Mouse (Mus musculus): ENCODE data around the gene Lef1. TPM values are rescaled to one million over a fixed set of nuclear protein-coding genes. Genes with fewer than 3 reads are reported as not detected.

Lef1 gene
- total RNA-seq, 1 experiment from 2014 or later = not detected

DNA sequence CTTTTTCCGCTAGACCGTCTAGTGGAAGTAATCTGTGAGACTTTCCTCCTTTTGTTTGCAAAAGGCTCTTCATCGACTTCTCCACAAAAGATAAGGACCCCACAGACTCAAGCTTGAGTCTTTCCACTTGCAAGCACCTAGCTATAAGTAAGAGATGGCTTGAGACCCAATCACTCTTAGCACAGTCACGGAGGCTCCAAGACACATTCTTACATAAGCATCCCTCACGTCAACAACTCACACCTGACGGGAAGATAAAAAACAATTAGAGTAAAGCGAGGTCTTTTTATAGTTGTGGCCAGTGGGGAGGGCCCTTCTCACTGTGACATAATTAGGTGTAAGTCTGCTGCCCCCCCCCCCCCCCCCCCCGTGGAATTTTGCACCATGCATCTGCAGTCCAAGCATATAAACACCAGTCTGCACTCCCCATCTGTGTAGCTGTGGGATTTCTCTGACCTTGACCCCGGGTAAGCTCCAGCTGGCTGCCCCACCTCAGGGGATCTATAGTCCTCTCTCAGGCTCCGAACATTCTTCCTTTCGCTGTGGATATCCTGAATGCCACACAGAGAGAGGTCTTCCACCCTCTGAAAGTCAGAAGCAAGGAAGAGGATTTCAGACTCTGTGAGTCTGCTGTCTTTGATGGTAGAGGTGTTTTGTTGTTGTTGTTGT lies 61.2 kb downstream of the Lef1 start:
- no peak for ATAC-seq (replicated peaks; ENCODE audit: low read depth, poor library complexity, severe bottlenecking)

DNA sequence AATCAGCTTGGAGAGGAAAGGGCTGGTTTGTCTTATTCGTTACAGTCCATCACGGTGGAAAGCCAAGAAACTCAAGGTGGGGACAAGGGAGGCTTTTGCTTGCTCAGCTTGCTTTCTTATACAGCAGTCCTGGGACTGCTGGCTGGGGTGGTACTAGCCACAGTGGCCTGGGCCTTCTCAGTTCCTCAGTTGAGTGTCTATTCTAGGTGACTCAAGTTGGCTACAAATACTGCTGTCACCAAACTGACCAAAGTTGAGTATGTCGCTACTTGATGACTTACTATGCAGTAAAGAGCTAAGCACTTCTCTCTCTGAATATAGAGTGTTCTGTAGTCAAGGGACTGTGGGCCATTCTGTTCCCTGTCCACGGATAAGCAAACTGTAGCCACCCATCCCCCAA lies 62.0 kb downstream of the Lef1 start:
- no peak for ATAC-seq (replicated peaks; ENCODE audit: low read depth, poor library complexity, severe bottlenecking)

DNA sequence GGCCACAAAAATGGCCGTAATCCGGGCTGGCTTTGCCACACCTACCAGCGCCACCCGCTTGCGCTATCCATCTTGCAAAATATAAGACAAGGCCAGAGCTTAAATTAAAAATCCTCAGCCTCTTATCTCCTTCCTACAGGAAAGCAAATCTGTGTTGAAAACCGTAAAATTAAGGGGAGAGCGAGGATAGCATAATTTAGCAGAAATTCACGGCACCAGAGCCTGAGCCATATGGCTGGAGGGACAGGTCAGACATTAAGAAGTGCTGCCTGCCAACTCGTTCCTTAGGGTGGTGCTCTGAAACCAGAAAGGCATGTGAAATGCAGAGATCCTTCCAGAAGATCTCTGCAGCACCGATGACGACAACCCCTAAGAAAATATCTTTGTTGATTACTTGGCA lies 70.7 kb downstream of the Lef1 start:
- no peak for ATAC-seq (replicated peaks; ENCODE audit: low read depth, poor library complexity, severe bottlenecking)

DNA sequence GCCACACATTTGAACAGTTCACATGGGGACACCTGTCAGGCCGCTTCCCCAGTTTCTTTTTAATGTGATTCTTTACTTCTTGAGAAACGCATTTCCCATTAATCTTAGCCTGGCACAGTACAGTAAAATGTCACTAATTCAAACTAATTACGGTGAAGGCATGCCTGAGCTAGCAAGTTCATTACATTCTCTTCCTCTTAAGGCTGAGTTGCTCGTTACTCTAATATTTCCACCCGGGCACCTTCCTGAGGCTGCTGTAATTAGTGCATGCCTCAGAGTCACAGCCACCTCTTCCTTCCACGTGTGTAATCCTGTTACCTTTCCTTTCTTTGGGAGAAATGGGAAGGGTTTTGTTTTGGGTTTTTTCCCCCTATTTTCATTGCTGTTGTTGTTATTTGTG lies 71.9 kb downstream of the Lef1 start:
- no peak for ATAC-seq (replicated peaks; ENCODE audit: low read depth, poor library complexity, severe bottlenecking)

DNA sequence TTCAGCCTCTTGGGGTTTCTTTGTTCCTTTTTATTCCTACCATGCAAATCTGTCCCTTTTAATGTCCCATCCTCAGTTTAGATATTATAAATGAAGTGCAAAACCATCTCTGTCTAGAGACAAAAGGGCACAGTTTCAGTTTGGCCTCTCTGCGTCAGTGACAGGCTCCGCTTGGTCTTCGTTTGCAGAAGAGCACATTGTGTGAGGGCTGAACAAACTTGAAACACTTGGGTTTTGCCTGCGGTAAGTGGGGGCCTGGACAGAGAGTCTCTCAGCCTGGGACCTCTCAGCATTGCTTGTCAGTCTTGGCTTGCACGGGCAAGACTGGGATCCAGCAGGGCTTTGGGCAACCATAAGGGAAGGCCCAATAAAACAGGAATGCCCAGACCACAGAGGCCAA lies 75.9 kb downstream of the Lef1 start:
- no peak for ATAC-seq (replicated peaks; ENCODE audit: low read depth, poor library complexity, severe bottlenecking)

DNA sequence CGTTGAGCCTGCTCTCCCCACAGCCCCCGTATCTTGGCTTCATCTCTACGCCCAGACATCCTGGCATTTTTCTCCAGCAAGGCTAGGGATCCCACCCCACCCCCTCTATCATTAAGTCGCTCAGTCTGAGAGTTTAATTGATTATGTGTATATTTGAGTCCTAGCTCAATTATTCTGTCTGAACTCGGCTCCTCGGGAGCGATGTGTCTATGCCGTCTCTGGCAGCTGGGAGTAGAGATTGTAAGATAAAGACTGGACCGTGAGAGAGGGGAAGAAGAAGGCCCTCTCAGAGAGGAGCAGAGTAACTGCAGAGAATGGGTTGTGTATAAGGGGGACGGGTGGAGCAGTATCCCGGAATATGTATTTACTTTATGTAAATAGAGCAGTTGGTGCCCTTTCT lies 80.0 kb downstream of the Lef1 start:
- ATAC-seq (replicated peaks; ENCODE audit: low read depth, poor library complexity, severe bottlenecking) = no peak

DNA sequence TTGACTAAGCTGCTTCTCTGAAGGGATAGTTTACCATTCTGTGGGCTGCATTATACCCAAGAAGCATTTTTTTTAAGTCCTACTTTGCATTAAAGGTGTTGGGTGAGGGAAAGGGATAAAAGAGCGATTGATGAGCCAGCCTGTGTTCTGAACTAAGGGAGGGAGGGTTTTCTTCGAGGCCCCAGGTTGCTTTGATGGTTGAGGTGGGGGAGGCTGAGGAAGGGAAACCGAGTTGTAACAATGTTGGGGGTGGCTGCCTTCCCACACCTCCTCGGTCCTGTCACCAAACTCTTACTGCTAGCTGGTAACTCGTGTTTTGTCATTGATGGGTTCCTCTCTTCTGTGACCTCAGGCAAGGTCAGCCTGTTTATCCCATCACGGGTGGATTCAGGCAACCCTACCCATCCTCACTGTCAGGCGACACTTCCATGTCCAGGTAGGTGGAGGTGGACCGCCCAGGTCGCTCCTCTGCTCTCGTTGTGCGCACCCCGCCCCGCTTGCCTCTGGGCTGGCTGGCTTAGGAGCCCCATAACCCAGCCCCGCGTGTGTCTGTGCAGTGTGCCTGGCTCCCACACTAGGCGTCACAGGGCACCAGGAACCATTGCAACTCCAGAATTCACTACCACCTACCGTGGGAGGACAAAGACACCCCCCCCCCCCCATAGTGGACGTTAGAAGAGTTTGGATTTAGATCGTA lies 80.5 kb downstream of the Lef1 start:
- no peak for ATAC-seq (replicated peaks; ENCODE audit: low read depth, poor library complexity, severe bottlenecking)

DNA sequence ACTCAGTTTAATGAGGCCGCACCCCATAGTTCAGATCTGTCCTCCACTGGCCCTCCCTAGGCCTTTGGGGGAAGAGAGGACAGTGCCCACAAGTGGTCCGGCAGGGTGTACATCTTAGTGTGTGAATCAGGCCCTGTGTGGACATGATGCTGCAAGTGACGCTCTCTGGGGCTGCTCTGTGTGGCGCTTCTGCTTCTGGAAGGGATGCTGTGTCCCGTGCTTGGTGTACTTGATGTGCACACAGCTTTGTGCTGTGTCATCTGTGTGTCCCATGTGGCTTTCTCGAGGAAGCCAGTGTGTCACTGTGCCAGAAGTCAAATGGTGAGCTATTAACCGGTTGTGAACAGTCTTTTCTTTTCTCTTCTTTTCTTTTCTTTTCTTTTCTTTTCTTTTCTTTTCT lies 81.2 kb downstream of the Lef1 start:
- no peak for ATAC-seq (replicated peaks; ENCODE audit: low read depth, poor library complexity, severe bottlenecking)

DNA sequence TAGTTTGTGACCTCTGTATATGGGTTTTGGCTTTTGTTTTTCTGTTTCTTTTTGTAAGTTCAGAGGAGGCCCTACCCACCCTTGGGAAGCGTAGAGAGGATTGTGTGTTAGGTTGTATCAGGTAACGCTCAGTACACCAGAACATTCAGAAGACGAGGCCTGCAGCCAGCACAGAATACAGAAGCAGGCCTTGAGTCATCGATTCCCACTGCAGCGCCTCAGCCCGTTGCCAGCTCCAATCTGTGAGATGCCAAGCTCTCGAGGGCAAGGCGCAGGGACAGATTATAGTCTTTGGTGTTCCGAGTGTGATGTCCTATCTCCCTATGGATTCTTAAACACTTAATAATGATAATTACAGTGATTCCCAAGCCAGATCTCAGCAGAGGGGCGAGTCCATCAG lies 85.8 kb downstream of the Lef1 start:
- no peak for ATAC-seq (replicated peaks; ENCODE audit: low read depth, poor library complexity, severe bottlenecking)

DNA sequence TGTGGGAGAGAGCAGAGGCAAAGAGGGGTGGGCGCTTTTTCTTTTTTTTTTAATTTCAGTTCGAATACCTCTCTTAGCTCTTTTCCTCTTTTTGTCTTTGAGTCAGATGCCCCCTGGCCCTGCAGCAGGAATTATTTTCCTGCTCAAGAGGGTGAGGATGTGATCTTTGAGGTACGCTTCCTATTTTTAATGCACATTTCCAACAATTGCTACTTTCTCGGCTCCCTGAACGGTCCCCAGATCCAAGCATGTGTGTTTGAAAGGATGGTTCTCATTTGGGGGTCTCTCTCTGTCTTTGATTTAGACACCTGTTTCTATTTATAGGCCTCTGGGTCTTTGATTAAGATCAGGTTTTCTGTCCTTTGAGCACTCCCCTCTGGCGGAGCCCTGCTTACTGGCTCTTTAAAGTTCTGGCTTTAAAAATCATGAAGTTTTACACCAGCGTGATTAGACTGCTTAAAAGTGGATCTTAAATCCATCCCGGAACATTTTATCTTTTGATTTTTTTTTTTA lies 86.3 kb downstream of the Lef1 start:
- ATAC-seq (replicated peaks; ENCODE audit: low read depth, poor library complexity, severe bottlenecking) = no peak

DNA sequence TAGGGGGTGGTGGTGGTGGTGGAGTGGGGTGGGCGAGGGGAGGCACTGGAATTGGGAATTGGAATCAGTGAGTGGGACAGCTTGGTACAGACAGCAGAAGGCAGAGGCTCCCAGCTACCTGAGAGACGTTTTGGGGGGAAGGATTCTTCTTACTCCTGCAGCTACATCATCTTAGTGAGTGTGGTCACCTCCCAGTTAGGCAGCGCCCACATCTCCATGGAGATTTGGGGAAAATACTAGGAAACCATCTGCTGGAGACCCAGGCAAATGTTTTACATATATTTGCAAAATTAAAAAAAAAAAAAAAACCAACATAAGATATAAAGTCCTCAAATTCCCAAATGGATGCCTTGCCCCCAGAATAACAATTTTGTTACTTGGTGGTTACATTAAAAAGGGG lies 88.7 kb downstream of the Lef1 start:
- no peak for ATAC-seq (replicated peaks; ENCODE audit: low read depth, poor library complexity, severe bottlenecking)

DNA sequence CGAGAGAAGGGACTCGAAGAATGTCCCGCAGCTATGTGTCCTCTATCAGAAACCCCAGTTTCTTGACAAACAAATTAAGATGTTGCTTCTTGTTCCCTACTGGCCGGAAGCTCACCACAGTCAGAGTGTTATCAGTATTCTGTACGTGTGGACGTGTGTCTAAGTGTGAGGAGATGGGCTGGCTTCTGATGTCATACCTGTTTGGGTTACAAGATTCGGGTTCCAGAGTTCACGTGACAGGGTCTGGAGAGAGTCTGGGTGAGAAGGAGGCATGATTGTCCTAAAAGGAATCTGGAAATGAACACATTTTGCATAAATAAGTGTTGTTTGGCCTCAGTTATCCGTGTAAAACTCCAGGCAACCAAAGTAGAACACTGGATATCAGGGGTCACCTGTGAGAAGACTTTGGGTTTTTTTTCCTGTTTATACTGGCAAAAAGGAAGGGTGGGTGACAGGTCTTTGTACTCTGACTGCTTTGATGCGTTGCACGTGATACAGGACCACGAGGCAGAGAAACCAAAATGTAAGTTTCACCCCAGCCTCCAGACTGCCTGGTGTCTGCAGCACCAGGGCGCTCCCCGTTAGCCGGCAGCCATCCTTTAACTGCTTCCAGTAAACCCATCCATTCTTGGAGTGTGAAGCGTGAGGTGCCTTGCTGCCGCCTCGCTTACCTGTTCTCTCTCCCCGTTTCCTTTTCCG lies 89.5 kb downstream of the Lef1 start:
- ATAC-seq (replicated peaks; ENCODE audit: low read depth, poor library complexity, severe bottlenecking) = no peak

DNA sequence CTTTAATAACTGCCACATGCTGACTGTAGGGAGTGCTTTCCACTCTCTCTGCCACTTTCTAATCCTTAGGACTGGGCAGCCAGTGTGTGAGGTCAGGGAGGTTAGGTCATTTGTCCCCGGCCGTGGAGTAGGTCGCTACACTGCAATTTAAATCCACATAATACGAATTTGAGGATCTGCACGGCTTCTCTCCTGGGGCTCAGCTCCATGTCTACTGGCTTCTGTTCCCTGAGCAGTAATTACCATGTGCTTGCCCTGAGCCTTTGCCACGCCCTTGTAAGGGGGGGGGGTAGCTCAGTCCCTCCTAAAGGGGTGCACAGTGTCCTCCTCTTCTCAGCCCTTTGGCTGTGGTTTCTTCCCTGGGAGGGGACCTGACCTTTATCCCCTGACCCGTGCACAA lies 92.0 kb downstream of the Lef1 start:
- ATAC-seq (replicated peaks; ENCODE audit: low read depth, poor library complexity, severe bottlenecking) = no peak

DNA sequence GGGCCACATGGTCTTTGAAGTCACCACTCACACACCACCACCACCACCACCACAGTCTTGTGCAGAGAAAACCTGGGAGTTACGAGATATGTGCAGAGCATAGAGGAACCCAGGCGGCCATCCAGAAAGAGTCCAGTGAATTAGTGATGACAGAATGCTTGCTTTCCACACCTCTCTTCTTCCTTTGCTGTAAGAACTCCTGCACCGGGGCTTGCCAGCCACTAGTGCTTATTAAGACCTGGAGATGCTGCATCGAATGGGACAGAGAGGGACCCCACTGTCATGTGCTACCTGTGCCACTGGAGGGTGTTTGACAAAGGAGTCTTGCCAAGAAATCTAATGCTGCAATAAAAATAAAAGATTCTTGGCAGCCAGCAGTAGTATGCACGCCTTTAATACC lies 97.6 kb downstream of the Lef1 start:
- ATAC-seq (replicated peaks; ENCODE audit: low read depth, poor library complexity, severe bottlenecking) = no peak

DNA sequence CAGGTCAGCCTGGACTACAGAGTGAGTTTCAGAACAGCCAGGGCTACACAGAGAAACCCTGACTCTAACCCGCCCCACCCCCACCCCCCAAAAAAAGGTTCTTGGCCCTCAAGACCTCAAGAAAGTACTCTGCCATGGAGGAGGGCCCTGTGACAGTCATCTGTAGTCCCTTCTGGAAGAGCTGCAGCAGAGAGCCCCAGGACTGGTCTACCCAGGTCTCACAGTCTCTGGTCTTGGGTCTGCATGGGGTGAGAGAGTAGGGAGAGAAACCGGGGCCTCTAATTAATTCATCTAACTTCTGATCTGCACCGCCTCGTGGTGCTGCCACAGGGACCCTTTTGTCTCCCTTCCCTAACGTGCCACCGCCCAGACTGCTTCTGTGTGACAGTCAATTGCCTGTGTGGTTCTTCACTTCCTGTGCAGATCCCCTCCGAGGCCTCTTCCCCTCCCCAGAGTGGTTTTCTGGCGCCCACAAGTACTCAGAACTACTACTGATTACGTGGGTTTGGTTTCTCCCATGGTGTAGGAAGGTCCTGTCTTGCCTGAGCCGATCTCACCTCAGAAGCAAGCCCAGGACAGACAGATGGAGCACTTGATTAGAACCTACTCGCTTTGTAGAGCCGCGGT lies 98.1 kb downstream of the Lef1 start:
- peak; percentile 100 for ATAC-seq (replicated peaks; ENCODE audit: low read depth, poor library complexity, severe bottlenecking)

DNA sequence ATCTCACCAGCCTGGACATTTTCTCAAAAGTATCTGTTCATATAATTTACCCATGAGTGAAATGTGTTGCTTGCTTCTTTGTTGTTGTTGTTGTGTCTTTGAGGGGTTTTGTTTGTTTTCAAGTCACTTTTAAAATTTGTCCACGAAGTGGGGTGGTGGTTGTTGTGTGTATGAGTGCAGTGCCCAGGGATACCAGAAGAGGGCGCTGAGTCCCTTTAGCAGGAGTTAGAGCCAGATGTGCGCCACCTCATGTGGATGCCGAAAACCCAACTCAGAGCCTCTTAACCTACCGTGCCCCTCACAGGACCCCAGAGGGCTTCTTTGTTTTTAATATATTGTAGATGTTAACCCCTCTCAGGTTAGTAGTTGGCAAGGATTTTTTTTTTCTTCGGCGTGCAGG lies 101.9 kb downstream of the Lef1 start:
- ATAC-seq (replicated peaks; ENCODE audit: low read depth, poor library complexity, severe bottlenecking) = no peak

DNA sequence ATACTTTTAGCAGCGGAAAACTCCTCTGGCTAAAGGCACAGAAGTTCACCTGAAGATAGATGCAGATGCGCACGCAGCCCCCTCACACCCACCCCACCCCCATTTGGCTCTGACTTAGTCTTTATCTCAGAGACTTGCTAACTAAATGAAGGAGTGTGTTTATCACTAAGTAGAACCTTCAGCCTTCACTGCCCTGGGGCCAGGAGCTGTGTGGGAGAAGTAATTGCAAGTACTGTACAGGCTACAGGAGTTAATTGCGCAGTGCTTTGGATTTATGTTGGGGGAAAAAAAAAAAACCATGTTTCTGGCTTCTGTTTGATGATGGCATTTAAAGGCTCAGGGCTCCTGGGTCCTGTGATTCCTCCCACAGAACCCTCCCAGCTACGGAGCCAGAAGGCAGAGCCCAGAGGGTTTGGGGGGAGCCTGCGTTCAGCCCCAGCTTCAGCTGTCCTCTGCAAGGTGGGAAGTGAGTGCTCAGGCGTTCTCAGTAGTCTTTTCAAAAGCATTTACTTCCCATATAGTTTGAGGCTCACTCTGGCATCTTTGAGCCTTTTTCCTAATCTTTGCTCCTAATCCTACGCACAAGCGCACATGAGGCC lies 103.9 kb downstream of the Lef1 start:
- no peak for ATAC-seq (replicated peaks; ENCODE audit: low read depth, poor library complexity, severe bottlenecking)

DNA sequence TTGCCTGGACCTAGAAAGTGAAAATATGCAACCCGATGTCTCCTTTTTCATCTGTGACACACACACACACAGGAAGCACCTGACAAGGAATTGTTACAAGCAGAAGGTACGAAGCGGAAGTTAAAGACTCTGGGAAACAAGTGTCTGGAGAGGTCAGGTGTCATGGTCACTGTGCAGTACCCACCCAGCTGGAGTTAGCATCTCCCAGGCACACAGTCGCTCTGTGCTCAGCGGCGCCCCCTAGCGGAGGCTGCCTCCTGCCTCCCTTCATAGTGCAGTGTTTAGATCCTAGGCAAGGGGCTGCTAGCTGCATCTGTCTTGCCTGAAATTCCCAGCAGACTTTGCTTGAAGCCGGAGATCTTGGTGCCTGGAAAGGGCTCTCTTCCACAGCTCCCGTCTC lies 104.6 kb downstream of the Lef1 start:
- peak; percentile 79 for ATAC-seq (replicated peaks; ENCODE audit: low read depth, poor library complexity, severe bottlenecking)

DNA sequence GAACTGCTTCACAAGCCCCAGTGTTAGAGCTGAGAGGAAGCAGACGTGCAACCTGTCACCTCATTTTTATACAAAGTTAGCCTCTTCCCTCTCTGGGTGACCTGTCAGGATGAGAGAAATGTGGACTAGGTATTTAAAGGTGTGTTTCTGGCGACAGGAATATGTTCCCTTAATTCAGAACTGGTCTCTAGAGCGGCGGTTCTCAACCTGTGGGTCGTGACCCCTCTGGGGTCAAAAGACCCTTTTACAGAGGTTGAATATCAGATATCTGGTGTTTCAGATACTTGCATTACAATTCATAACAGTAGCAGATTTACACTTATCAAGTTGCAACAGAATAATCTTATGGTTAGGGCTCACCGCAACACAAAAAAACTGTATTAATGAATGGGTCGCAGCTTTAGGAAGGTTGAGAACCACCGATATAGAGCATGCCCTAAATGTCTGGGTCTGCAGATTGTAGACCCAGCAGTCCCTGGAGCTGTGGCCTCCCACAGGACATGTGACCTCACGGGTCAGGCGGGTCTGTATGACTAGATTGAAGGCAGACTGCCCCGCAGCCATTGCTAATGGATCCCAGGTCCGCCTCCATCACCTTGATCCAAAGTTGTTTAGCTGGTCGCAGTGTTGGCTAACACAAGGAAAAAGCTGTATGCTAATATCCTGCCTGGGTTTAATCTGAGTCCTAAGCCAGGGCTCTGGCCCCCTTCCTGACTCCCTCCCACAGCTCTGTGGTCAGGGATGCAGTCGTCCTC lies 108.5 kb downstream of the Lef1 start:
- ATAC-seq (replicated peaks; ENCODE audit: low read depth, poor library complexity, severe bottlenecking) = no peak

DNA sequence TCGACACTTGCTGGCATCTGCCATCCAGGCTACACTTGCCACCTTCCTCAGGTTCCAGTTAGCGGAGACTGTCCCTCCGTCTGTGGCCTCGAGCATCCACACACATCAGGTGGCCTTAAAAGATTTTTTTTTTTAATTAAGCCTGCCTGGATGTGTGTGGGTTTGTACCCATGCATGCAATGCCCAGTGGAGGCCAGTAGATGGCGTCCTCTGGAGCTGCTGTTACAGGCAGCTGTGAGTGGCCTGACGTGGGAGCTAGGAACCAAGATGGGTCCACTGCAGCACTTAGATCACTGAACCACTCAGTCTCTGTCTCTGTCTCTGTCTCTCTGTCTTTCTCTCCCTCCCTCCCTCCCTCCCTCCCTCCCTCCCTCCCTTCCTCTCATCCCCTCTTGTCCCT lies 117.8 kb downstream of the Lef1 start:
- ATAC-seq (replicated peaks; ENCODE audit: low read depth, poor library complexity, severe bottlenecking) = peak; percentile 56; the same call in 1 of the 2 replicates
